Mouse (Mus musculus) heart, postnatal 4 days (tissue): ENCODE data around the gene S100a11. TPM values are rescaled to one million over a fixed set of nuclear protein-coding genes. Genes with fewer than 3 reads are reported as not detected.
A peak's percentile ranks its signal among the peaks of the same experiment; 100 is the strongest.

Source experiments
- DNase-seq: peaks from one replicate; pipeline ENCODE4 v3.0.0; 2021
- total RNA-seq, 2 experiments: library from RNA; stranded (reverse); gene quantifications; 2 replicates each; pipeline ENCODE4 v1.2.3; 2021

S100a11 gene
- total RNA-seq, 2 experiments from 2014 or later, result 243 to 300 TPM

GRCm38 (mm10) chr3:93562372-93562771 lies 42.1 kb downstream of the S100a11 start:
- DNase-seq, result no peak

GRCm38 (mm10) chr3:93563216-93563615 lies 42.9 kb downstream of the S100a11 start:
- DNase-seq, result no peak

GRCm38 (mm10) chr3:93566892-93567291 lies 46.6 kb downstream of the S100a11 start:
- DNase-seq, result no peak

- no peak for DNase-seq
Measured at GRCm38 (mm10) chr3:93567721-93568120, 47.4 kb downstream of the S100a11 start.

GRCm38 (mm10) chr3:93568428-93569040 lies 48.2 kb downstream of the S100a11 start:
- DNase-seq, result peak; percentile 76

GRCm38 (mm10) chr3:93569046-93569445 lies 48.8 kb downstream of the S100a11 start:
- DNase-seq, result no peak

GRCm38 (mm10) chr3:93572058-93572791 lies 51.9 kb downstream of the S100a11 start:
- no peak for DNase-seq

Other genes with a start within 250 kb of the S100a11 start
- not detected for gene Flg, start 247.0 kb upstream of the S100a11 start, total RNA-seq
- not detected for gene Hrnr, start 200.7 kb upstream of the S100a11 start, total RNA-seq
- gene Rptn, start 126.8 kb upstream of the S100a11 start, total RNA-seq, result not detected
- gene Tchh, start 78.2 kb upstream of the S100a11 start, total RNA-seq, result under 1 TPM; 0.20 to 0.26 TPM
- not detected for gene Tchhl1, start 51.7 kb upstream of the S100a11 start, total RNA-seq
- gene S100a10, start 34.6 kb downstream of the S100a11 start, total RNA-seq, result 100 to 1,000 TPM; 174 to 179 TPM
- gene Tdpoz2, start 132.2 kb downstream of the S100a11 start, total RNA-seq, result not detected
- not detected for gene Tdpoz1, start 155.8 kb downstream of the S100a11 start, total RNA-seq
- not detected for gene Gm37596, start 172.6 kb downstream of the S100a11 start, total RNA-seq